Mouse (Mus musculus) heart, adult 2 months (tissue): Measurements from ENCODE around the gene St6gal1. TPM values are rescaled to one million over a fixed set of nuclear protein-coding genes. Genes with fewer than 3 reads are reported as not detected.

Experiments
- DNase-seq, 2 experiments: peaks; one replicate each; pipeline ENCODE4 v3.0.0; 2021
- H3K27ac ChIP-seq: fragments of 200-600 bp; 2 replicates; pipeline ENCODE4 v1.8.1; 2022
- H3K27me3 ChIP-seq: fragments of 200-500 bp; 2 replicates; pipeline ENCODE4 v1.6.1; 2012; ENCODE audit warnings: mild to moderate bottlenecking, low read length, inconsistent platforms, mixed read lengths; ENCODE audit not compliant: control insufficient read depth, insufficient read depth
- H3K36me3 ChIP-seq: fragments of 200-500 bp; 2 replicates; pipeline ENCODE4 v1.6.1; 2012; ENCODE audit warnings: low read length, inconsistent platforms; ENCODE audit not compliant: control insufficient read depth, insufficient read depth
- H3K4me1 ChIP-seq: fragments of 200-500 bp; 2 replicates; pipeline ENCODE4 v1.6.1; 2011; ENCODE audit warnings: low read length; ENCODE audit not compliant: control insufficient read depth, insufficient read depth
- H3K4me3 ChIP-seq: fragments of 200-600 bp; 2 replicates; pipeline ENCODE4 v1.8.1; 2022
- H3K79me2 ChIP-seq: fragments of 200-500 bp; replicated peaks from 2 replicates; pipeline ENCODE4 v1.6.1; 2012; ENCODE audit warnings: mild to moderate bottlenecking, inconsistent platforms, low read length, moderate library complexity, mixed read lengths; ENCODE audit not compliant: control insufficient read depth, insufficient read depth
- H3K9ac ChIP-seq: fragments of 200-500 bp; 2 replicates; pipeline ENCODE4 v1.6.1; 2012; ENCODE audit warnings: low read depth, mild to moderate bottlenecking, control low read depth, inconsistent platforms, low read length, mixed read lengths
- CTCF ChIP-seq: fragments of 200-600 bp; IDR thresholded peaks from 2 replicates; pipeline ENCODE4 v1.8.1; 2022; ENCODE audit warnings: antibody characterized with exemption, mild to moderate bottlenecking, moderate library complexity
- EP300 ChIP-seq: fragments of 200-500 bp; IDR thresholded peaks from 2 replicates; pipeline ENCODE4 v1.6.1; 2011; ENCODE audit warnings: low read depth, low read length, control low read depth; ENCODE audit not compliant: insufficient read depth
- POLR2A ChIP-seq: fragments of 200-500 bp; IDR thresholded peaks from 2 replicates; pipeline ENCODE4 v1.6.1; 2011; ENCODE audit warnings: mild to moderate bottlenecking, low read depth, low read length, control low read depth; ENCODE audit not compliant: insufficient read depth
- WGBS: fragments of 180-500 bp; shearing (Covaris S2); methylation state at CpG from one replicate; pipeline ENCODE4 v1.1.7; 2018; 5-methylcytosine and 5-hydroxymethylcytosine counted together
- intact Hi-C: fragments of 180-260 bp; cut with DNase I; formaldehyde crosslinking; loops from one replicate; pipeline ENCODE4 v1.15.1; 2025
- polyA plus RNA-seq: library from polyadenylated mRNA; depleted of rRNA; stranded (reverse); fragments of >200 nt; gene quantifications from 2 replicates; pipeline ENCODE4 v1.2.3, GENCODE M21; 2012
- total RNA-seq, 2 experiments: library from RNA; stranded (reverse); gene quantifications; 2 replicates each; pipeline ENCODE4 v1.2.3; 2021

The St6gal1 gene
- total and polyA plus RNA-seq, 3 experiments: 6.0 to 9.9 (median 8.4) TPM

DNA sequence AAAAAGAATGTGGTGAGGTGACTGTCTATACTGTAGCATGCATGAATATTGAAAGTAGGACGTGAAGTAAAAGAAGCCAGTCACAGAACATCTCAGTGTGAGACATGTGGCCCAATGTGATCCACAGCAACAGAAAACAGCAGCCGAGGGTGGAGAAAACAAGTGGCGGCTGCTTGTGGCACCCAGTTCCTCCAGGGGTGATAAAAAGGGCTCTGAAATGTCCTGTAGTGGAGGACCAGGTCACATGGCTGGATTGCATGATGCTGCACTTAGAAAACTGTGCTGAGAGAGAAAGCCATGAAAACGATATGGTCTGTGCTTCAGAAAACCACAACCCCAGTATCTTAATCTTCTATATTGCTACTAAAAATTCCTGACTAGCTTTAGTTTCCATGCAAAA, 43.5 kb upstream of the St6gal1 start:
- no peaks in the 10 kb centered on the region for H3K79me2 ChIP-seq
- peaks cover 6% of the 10 kb centered on the region for H3K4me1 ChIP-seq
- DNase-seq: no peak
- TF ChIP-seq CTCF (no peak), POLR2A (no peak), EP300 (no peak)
- H3K4me3 ChIP-seq: no peak overlapping the region
- H3K36me3 ChIP-seq: peaks cover 3% of the 10 kb centered on the region
- no peaks in the 10 kb centered on the region for H3K27me3 ChIP-seq
- no peak overlapping the region for H3K27ac ChIP-seq
- no peak overlapping the region for H3K9ac ChIP-seq
- 56% methylated on average over 4 of the region's 4 CpGs for WGBS
- intact Hi-C loops: no loop called here

- no peak overlapping the region for H3K4me3 ChIP-seq
- intact Hi-C loops: no loop called here
- peak overlapping the region; percentile 6; the same call in 1 of the 2 replicates for H3K27ac ChIP-seq
- no peaks in the 10 kb centered on the region for H3K27me3 ChIP-seq
- H3K79me2 ChIP-seq: no peaks in the 10 kb centered on the region
- DNase-seq: no peak
- 67% methylated on average over 3 of the region's 3 CpGs for WGBS
- H3K4me1 ChIP-seq: peaks cover 5% of the 10 kb centered on the region
- H3K36me3 ChIP-seq: no peaks in the 10 kb centered on the region
- TF ChIP-seq CTCF (no peak), POLR2A (no peak)
- H3K9ac ChIP-seq: no peak overlapping the region
Measured at GRCm38 (mm10) chr16:23181487-23181886, 43.1 kb upstream of the St6gal1 start.

GRCm38 (mm10) chr16:23181942-23182597, 42.5 kb upstream of the St6gal1 start:
- Histone ChIP-seq H3K4me3 (no peak overlapping the region), H3K36me3 (no peaks in the 10 kb centered on the region), H3K79me2 (no peaks in the 10 kb centered on the region), H3K27ac (peak overlapping the region; percentile 28; the same call in 1 of the 2 replicates), H3K4me1 (peaks cover 2% of the 10 kb centered on the region), H3K9ac (no peak overlapping the region), H3K27me3 (no peaks in the 10 kb centered on the region)
- no peak for TF ChIP-seq CTCF
- TF ChIP-seq POLR2A: no peak
- TF ChIP-seq EP300: no peak
- intact Hi-C loops: no loop called here
- 73% methylated on average over 1 of the region's 1 CpGs for WGBS
- DNase-seq: no peak

DNA sequence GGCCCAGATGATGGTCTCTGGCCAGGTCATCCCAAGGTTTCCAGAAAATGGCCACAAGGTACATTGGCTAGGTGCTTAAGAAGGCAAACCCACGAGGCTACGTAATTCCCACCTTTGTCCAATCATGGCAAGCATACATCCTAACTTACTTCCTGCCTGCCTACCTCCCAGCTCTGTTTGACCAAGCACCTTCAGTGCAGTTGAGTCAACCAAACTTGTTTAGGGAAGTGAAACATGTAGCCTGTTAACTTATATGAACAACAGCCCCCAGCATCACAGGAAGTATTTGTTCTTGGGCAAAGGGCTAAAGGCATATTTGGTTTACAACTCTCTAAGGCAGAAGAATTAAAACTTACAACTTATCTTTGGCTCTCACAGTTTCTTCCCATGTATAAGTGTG, 38.7 kb upstream of the St6gal1 start:
- DNase-seq: no peak
- no peaks in the 10 kb centered on the region for H3K79me2 ChIP-seq
- H3K4me3 ChIP-seq: no peak overlapping the region
- peaks cover 2% of the 10 kb centered on the region for H3K4me1 ChIP-seq
- TF ChIP-seq CTCF (no peak), EP300 (no peak)
- H3K9ac ChIP-seq: no peak overlapping the region
- no peaks in the 10 kb centered on the region for H3K36me3 ChIP-seq
- H3K27ac ChIP-seq: no peak overlapping the region
- intact Hi-C loops: no loop called here
- no peaks in the 10 kb centered on the region for H3K27me3 ChIP-seq
- 90% methylated on average over 2 of the region's 2 CpGs for WGBS

- WGBS: 62% methylated on average over 4 of the region's 4 CpGs
- H3K27ac ChIP-seq: no peak overlapping the region
- TF ChIP-seq POLR2A (no peak), EP300 (no peak), CTCF (no peak)
Measured at GRCm38 (mm10) chr16:23186418-23186817, 38.1 kb upstream of the St6gal1 start.

DNA sequence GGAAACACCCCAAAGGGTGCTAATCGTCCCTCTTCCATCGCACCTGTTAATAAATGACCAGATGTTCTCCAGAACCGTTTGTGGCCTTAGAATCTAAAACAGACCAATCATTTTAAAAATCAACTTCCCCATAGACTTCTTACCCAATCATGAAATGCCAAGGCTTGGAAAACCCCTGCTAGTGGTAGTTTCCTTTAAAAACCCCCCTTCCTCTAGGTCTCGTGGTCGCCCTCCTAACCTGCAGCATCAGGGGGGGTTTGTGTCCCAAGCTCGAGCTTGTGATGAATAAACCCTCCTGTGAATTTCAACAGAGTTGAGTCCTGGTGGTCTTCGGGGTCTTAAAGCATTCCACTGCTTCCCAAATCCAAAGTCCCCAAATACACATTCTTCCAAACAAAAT, 36.6 kb upstream of the St6gal1 start:
- DNase-seq: no peak
- Histone ChIP-seq H3K27me3 (no peaks in the 10 kb centered on the region), H3K79me2 (no peaks in the 10 kb centered on the region), H3K36me3 (no peaks in the 10 kb centered on the region), H3K4me3 (no peak overlapping the region), H3K9ac (no peak overlapping the region), H3K27ac (no peak overlapping the region), H3K4me1 (no peaks in the 10 kb centered on the region)
- intact Hi-C loops: no loop called here
- TF ChIP-seq POLR2A: no peak
- no peak for TF ChIP-seq CTCF
- TF ChIP-seq EP300: no peak
- 64% methylated on average over 7 of the region's 7 CpGs for WGBS

More at GRCm38 (mm10) chr16:23186418-23186817, 38.1 kb upstream of the St6gal1 start:
- no peak overlapping the region for H3K9ac ChIP-seq
- no peak for DNase-seq
- H3K79me2 ChIP-seq: no peaks in the 10 kb centered on the region
- no peaks in the 10 kb centered on the region for H3K27me3 ChIP-seq
- peaks cover 2% of the 10 kb centered on the region for H3K4me1 ChIP-seq
- no peaks in the 10 kb centered on the region for H3K36me3 ChIP-seq
- intact Hi-C loops: no loop called here
- H3K4me3 ChIP-seq: no peak overlapping the region
